Mouse (Mus musculus) gastrocnemius, postnatal 14 days (tissue): ENCODE results near the gene Cotl1. TPM values are rescaled to one million over a fixed set of nuclear protein-coding genes. Genes with fewer than 3 reads are reported as not detected.
A peak's percentile ranks its signal among the peaks of the same experiment; 100 is the strongest.

Experiments
- DNase-seq: peaks from one replicate; pipeline ENCODE4 v3.0.0; 2021; ENCODE audit warnings: mixed read lengths
- intact Hi-C: fragments of 180-260 bp; cut with DNase I; formaldehyde crosslinking; loops from one replicate; pipeline ENCODE4 v1.15.1; 2025; ENCODE audit warnings: low total_unique reads
- total RNA-seq, 2 experiments: library from RNA; stranded (reverse); gene quantifications; 2 replicates each; pipeline ENCODE4 v1.2.3; 2021

The Cotl1 gene
- total RNA-seq, 2 experiments from 2014 or later, result 18.3 to 24.5 TPM

DNA sequence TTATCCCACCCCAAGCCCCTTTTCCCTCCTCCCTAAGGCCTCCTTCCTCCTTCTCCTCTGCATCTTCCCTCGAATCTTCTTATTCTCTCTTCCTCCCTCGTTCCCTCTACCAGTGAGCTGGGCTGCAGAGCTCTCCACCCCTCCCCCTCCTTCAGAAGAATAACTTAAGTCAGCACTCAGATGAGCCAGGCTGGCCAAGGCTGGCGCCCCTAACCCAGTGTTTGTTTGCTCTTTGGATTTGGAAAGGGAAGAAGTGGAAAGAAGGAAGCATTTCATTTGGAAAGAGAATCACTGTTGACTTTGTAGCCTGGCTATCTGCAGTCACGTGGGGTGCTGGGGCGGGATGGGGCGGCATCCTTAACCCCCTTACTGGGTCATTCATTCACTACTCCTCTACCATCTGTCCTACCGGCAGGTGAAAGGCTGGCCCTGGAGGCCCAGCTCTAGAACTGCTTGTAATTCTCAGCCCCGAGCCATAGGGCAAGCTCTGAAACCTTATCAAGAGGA is 614 bp upstream of the Cotl1 start:
- no peak for DNase-seq
- intact Hi-C loops, result loop anchor here (10.0 kb wide), 1 partner anchor 84 kb away; no protein-coding TSS in a partner anchor

DNA sequence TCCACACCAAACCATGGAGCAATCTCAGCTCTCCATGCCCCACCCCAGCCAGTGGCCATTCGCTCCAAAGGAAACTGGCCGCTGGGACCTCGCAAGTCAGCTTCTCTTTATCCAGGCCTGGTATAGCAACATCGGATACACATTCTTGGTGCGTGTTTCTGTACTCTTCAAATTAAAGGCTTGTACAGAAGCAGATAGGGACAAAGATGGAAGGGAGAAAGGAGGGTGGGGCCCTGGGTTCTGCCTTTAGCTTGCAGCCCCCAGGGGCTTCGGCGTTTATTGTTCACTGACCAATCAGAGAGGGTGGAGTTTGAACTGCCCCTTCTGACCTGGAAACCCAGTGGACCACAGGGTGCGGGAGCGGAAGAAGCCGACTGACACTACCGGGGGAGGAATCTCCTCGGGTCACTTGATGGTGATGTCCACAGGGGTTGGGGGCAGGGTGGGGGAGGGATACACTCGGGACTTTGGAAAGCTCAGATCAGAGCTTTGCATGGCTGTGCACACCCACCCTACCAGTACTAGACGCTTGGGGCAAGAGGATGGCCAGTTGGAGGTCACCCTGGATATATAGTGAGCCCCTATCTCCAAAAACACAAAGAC is 824 bp downstream of the Cotl1 start:
- intact Hi-C loops, result loop anchor here (5.0 to 10.0 kb wide), 2 partner anchors 42 to 85 kb away; no protein-coding TSS in a partner anchor
- peak; percentile 36 for DNase-seq

DNA sequence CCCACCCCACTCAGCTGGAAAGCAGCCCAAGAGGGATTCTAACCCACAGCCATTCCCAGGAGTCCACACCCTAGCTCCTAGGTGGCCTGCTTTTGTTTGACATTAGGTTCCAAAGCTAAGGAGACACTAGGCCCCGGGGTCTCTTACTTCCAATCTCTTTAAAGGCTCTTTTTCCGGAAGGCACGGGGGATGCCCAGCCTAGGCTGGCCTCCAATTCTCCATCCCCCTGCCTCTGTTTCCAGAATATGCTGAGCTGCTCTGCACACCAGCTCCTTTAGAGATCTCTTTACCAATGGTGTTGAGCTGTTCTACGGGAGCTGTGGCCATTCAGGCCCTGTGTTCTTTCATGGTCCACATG is 1.4 kb downstream of the Cotl1 start:
- DNase-seq, result no peak
- intact Hi-C loops, result loop anchor here (5.0 kb wide), 1 partner anchor 42 kb away; no protein-coding TSS in a partner anchor

DNA sequence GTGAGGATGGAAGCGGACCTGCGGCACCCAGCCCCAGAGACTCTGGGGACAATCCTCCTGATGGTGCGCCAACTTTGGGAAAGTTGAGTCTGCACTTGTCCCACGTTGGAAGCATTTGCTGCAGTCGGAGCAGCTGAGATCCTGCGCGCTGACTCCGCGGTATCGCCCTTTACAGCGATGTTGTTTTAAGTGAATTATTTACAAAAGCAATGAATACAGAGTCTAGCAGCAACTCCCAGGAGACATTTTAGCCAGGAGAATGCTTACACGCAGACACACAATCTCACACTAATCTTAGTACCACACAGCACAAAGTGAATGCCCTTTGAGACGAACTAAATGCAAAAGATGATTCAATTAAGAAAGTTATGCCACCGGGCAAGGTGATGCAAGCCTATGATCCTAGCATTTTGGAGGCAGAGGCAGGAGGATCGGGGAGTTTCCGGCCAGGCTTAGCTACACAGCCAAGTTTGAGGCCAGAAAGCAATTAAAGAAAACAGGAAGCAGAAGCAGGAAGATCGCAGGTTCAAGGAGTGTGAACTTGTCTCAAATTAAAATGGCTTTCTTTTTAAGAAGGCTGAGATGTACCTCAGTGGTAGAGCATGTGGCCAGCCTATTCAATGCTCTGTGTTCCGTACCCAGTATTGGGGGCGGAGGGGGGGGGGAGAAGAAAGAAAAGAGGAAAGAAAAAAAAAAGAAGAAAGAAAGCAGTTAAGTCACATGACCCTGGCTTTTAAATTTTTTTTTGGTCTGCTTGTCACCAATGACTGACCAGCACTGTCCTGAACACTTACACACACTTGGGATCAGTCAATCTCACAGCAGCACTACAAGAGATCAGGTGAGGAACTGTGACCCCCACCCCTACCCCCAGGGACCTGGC is 2.0 kb downstream of the Cotl1 start:
- intact Hi-C loops, result loop anchor here (5.0 kb wide), 1 partner anchor 41 kb away; no protein-coding TSS in a partner anchor
- DNase-seq, result no peak

DNA sequence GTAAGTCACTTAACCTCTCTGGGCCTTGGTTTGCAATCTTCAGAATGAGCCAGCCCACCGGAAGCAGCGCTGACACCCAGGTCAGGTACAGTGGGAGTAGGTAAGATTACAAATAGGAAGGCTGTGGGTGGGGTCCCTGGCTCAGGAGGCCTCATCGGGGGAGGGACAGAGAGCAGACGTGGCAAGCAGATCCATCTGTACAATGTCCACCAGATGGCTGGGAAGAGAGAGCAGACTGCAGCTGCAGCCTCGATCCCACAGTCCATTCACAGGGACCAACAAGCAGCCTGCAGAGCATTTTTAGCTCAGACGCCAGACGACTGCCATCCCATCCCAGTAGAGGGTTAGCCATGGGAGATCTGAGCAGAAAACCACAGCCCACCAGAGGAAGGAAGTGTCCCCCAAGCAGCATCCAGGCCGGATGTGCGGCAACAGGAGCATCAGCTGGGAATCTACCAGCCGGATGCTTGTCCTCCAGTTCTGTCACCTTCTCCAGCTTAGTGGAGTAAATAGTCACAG is 2.7 kb downstream of the Cotl1 start:
- intact Hi-C loops, result loop anchor here (5.0 kb wide), 1 partner anchor 40 kb away; no protein-coding TSS in a partner anchor
- DNase-seq, result no peak

DNA sequence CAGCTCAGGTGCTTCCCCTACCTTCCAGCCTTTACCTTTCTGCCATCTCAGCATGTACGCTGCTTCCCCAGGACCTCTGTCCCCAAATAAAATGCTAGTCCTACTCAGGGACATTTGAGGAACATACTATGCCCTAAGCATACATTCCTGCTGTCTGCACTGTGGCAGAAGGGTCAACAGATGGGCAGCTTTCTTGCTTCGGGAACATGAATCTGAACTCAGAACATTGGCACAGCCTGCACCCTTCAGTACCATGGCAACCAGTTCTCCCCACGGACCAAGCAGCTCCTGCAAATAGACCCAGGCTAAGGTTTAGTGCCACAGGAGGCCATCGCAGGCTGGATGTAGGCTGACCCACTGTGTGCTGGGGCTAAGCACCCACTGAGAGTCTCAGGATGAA is 3.5 kb downstream of the Cotl1 start:
- DNase-seq, result no peak
- intact Hi-C loops, result loop anchor here (5.0 kb wide), 1 partner anchor 40 kb away; no protein-coding TSS in a partner anchor

DNA sequence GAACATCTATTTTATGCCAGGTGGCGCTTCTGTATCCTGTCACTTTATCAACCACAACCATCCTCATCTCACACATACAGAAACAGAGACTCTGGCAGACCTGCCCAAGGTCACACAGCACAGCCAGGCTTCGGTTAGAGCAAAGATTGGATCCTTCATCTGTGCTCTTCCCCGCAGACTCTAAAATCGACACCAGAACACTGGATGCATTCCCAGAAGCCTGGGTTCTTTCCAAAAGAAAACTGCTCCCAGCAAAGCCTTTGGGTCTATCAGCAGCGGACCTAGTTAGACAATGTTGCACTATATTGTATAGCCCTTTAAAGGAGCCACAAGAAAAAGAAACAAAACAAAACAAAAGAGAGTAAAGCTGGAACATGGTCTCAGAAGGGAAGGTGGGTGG is 5.1 kb downstream of the Cotl1 start:
- intact Hi-C loops, result loop anchor here (5.0 kb wide), 1 partner anchor 38 kb away; no protein-coding TSS in a partner anchor
- no peak for DNase-seq

DNA sequence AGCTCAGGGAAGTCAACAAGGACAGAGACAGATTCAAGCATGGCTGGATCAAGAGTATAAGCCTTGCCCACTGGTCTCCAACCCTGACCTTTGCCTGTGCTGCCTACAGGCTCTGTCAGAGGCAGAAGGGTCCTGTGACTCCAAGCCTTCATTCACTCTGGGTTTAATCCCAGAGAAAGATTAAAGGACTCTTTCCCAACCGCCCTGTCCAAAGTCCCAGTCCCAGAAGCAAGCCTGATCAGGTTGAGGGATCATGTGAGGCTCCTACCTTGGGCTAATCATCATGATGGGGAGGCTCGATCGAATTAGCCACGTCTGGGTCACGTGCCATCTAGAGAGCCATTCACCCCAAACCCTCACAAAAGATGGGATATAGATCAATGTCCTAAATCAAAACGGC is 5.7 kb downstream of the Cotl1 start:
- intact Hi-C loops, result loop anchor here (5.0 kb wide), 1 partner anchor 37 kb away; no protein-coding TSS in a partner anchor
- DNase-seq, result no peak

DNA sequence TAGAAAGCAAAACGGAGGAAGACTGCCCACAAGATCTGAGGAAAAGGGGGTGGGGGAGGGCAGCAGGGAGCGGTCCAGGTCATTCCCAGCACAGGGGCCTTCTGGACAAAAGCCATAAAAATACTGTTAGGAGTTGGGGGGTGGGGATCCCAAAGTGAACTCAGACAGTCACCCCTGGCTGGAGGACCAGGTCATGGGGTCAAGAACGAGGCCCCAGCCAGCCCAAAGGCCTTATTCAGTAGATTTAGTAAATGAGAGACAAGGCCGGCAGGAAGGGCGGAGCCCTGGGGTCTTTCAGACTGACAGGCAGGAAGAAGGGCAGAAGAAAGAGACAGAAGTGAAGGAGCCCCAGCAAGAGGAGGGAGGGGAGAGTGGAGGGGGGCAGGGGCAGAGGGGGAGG is 7.4 kb downstream of the Cotl1 start:
- no peak for DNase-seq
- intact Hi-C loops, result no loop called here

DNA sequence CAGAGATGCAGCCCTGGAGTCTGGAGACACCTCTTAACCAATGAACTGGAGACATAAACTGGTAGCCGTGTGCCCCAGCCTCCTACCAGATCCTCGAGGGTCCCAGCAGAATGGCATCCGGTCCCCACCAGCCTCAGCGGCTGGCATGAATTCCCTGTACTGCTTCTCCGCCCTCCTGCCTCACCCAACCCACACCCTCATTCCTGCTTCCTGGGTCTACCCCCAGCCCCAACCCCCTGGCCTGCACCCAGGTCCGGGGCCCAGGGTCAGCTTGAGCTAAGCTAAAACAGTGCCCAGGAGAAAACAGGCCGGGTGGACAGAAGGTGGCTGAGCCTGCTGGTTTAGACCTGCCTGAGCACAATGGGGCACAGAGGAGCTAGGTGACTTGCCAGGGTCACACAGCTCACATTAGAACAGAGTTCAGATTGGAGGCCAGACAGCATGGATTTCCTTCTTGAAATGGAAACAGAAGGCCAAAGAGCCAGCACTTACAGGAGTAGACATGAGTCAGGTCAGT is 8.2 kb downstream of the Cotl1 start:
- intact Hi-C loops, result no loop called here
- no peak for DNase-seq

DNA sequence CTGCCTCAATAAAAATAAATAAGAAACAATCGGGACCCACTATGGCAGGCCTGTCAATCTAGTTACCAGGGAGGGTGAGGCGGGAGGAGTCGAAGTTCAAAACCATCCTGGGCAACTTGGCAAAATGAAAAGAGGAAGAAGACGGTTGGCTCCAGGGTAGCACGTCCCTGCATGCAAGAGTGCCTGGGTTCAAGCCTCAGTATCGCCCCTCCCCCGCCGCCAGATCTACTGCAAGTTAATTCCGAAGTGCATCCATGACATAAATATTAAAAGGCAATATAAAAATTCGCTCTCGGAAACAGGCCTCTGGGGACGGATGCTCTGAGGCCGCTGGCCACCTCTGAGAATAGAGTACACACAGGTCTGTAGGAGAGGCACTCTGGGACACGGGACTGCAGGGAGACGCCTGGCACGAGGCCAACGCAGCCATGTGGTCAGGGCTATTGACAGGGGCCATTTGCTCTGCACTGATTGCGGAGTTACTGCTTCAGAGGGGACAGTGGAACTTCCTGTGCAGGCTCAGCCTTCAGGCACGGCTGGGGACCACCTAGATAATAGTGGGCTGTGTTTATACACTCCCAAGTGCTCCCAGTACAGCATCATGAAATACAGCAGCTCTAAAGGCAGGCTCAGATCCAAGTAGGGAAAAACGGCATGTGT is 8.9 kb downstream of the Cotl1 start:
- DNase-seq, result peak; percentile 61
- intact Hi-C loops, result no loop called here

DNA sequence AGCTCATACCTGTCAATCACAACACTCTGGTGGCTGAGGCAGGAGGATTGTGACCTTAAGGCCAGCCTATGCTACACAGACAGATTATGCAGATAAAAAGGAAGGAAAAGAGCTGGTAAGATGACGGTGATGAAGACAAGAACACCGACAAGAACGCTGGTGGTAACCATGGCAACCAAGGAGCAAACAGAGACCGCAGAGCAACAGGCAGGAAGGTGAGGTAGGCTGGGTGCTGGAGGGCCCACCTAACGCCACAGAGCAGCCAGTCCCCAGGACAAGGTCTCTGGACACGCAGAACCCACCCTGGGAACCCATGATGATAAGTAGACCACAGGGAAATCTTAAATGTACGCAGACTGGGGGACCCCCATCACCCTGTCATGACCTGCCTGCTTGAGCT is 9.8 kb downstream of the Cotl1 start:
- intact Hi-C loops, result no loop called here
- no peak for DNase-seq

DNA sequence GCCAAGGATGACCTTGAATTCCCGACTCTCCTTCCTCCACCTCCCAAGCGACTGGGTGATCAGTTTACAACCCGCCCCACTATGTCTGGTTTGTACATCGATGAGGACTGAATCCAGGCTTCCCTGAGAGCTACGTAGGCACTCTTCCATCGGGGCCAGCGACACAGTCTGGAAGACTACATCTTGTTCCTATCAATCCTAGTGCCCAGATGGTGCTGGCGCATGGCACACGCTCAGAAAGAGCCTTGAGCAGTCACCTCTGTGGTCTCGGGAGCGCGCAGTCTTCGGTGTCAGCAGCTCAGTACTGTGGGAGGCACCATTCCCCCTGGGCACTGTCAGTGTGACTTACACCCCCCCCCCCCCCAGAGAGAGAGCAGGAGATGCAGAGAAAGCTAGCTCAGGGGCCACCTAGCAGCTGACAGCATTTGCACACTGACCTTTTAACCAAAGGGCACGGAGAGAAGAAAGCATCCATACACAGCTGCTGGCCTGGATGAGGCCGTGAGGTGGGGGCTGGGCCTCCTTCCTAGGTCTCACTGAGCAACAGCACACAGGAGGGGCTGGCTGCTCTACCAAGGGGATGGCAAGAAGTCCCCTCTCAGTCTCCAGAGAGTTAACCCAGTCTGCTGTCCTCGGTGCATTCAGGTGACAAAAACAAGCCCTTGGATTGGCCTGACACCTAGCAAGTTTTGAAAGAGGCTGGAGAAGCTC is 10.3 kb downstream of the Cotl1 start:
- DNase-seq, result no peak
- intact Hi-C loops, result no loop called here

DNA sequence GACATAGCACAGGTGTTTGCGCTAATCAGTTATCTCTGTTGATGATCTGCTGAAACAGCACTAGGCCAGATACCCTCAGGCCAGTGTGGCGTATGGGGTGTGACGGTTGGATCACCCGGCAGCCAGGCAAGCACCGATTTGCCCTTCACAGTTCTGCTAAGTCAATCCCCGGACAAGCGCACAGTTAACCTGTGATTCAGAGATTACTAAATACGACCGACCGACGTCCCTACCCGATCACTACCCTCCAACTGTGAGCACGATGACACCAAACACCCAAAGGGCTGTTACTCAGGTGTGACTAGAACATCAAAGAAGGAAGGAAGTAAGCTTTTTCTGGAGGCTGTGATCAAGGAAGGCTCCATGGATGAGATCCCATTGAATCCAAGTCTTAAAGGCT is 10.9 kb downstream of the Cotl1 start:
- DNase-seq, result no peak
- intact Hi-C loops, result no loop called here

DNA sequence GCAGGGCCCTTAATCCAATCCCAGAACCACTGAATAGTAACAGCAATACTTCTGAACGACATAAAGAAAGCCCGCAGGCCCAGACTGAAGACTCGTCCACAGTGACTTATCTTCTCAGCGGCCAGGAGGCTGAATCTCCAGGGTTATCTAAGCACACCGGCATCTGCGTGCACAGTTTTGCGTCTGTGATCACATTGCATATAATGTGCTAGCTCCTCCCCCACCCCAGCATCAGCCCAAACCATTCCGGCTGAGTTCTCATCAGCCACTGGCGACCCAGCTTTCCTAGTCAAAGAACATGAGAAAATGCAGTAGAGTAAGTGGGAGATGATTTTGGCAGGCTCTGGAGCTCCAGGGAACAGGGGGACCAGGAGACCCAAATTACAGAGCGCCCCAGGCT is 11.3 kb downstream of the Cotl1 start:
- DNase-seq, result no peak
- intact Hi-C loops, result no loop called here

DNA sequence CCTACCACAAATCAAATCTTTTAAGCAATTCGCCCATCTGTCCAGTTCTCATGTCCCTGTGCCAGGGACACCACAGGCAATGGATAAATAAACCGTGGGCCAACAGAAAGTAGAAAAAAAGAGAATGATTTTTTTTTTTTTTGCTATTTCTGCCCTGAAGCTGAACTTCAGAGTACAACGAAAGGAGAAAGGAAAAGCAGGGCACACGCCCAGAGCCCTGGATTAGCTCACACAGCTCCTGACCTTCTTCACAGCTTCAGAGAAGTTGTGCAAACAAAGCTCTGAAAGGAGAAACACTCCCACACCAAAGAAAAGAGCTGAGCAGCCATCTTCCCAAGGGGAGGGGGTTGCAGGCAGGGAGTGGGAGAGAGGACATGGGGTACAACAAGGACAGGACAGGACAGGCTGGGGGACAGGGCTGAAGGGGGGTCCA is 12.6 kb downstream of the Cotl1 start:
- no peak for DNase-seq
- intact Hi-C loops, result no loop called here

DNA sequence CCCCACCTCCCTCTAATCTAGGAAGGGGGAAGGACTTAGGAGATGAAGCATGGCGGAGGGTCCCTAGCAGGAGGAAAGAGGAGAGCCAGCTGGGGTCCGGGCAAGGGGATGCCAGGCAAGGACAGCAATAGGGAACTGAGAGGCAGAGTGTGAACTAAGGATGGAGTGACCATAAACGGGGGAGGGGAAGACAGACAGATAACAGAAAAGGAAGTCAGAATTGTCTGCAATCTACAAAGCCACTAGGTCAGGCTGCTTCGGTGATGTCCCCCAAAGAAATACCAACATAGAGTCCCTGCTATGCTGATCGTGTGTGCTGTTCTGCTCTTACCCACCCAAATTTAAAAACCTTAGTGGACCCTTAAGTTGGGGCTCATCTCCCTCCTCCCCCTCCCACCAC is 13.4 kb downstream of the Cotl1 start:
- intact Hi-C loops, result no loop called here
- DNase-seq, result no peak

DNA sequence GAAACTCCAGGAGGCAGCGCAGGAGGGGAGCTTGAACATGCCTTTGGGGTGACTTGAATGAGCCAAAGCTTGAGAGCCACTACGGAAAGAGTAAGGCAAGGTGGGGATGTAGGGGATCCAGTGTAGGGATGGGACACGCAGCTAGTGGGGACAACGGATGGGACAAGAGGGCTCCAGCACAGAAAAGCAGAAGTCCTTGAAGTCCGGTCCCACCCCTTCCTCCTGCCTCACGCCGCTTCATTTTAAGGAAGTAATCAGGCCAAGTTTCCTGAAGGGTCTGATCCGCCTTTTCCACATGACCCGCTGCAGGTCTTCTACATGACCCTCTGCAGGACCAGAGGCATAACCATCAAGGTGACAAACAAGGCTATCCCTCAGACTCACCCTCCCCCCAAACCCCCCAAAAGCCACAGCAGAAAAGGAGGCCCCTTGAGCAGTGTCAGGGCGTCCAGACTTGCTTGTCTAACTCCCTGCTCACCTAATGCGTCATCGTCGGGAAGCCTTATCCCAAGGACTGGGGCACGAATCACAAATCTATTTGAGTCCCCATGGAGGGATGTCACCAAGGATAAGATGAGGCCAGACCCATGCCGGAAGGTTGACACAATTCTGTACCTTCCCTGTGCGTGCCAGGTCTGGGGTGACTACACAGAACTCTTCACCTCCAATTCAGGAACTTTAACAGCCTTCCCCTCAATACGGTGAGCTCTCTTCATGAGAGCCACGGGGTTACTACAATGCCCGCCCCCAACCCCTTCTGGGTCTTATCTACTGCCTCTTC is 14.2 kb downstream of the Cotl1 start:
- intact Hi-C loops, result no loop called here
- DNase-seq, result no peak
